8 mouse cellular contexts compared by ENCODE assay signal in the genomic region with DNA sequence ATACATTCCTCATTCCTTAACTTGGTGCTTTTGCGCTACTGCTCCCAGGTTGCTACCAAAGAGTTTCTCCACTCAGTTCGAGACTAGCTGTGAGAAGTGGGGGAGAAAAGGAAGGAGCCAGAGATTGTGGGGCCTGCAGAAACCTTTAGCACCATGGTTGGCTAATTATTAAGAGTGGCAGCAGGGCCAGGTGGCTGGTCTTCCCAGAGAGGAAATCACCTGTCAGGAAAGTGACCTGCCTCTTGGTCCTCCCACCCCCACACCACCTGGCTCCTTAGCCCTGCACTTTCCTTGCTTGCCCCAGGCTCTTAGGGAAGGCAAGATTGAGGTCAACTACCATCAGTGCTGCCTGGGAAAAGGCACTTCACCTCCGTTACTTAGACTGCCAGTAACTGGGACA. TPM values are rescaled to one million over a fixed set of nuclear protein-coding genes. Genes with fewer than 3 reads are reported as not detected.
DNase-seq lines count a peak whose midpoint lies in the region; ATAC-seq and TF ChIP-seq lines count a peak whose summit lies in the region.

No protein-coding gene starts in this region.

- no peak for ATAC-seq in erythroblast, adult 5-6 weeks (replicated peaks; ENCODE audit: low FRiP score, poor library complexity, severe bottlenecking)
- ATAC-seq in limb, embryonic 15.5 days (ENCODE audit: insufficient number of reproducible peaks, low FRiP score, low TSS enrichment, low read depth), result no peak
- no peak for ATAC-seq in stomach, postnatal 0 days (ENCODE audit: low FRiP score, low TSS enrichment)

- H3K4me1 ChIP-seq in erythroblast, embryonic 14.5 days (ENCODE audit: control insufficient read depth), result peaks cover 19% of the 10 kb centered on the region
- 0 out of 2 replicates have a peak, but pooled peaks cover 6% of the 10 kb centered on the region for H3K4me1 ChIP-seq in limb, embryonic 15.5 days
- H3K4me1 ChIP-seq in stomach, postnatal 0 days (replicated peaks; ENCODE audit: control insufficient read depth, insufficient read depth), result no peaks in the 10 kb centered on the region

- peak overlapping the region; percentile 75 for H3K4me3 ChIP-seq in erythroblast, embryonic 14.5 days (replicated peaks)
- peak overlapping the region; percentile 58 for H3K4me3 ChIP-seq in limb, embryonic 15.5 days
- peak overlapping the region; percentile 56 for H3K4me3 ChIP-seq in stomach, postnatal 0 days (ENCODE audit: low read depth, low read length)

- no peak overlapping the region for H3K9ac ChIP-seq in limb, embryonic 15.5 days
- H3K9ac ChIP-seq in stomach, postnatal 0 days (ENCODE audit: low read length), result no peak overlapping the region

- TF ChIP-seq CTCF in stomach, postnatal 0 days (IDR thresholded peaks at IDR 0.05; ENCODE audit: low read depth), result no peak

- no peaks in the 10 kb centered on the region for H3K9me3 ChIP-seq in erythroblast, embryonic 14.5 days (ENCODE audit: control insufficient read depth, low read length)
- no peaks in the 10 kb centered on the region for H3K9me3 ChIP-seq in limb, embryonic 15.5 days
- no peaks in the 10 kb centered on the region for H3K9me3 ChIP-seq in stomach, postnatal 0 days (ENCODE audit: control insufficient read depth, low read length)

- no peak for TF ChIP-seq EP300 in stomach, postnatal 0 days (optimal IDR thresholded peaks at IDR 0.05)

- no peaks in the 10 kb centered on the region for H3K27me3 ChIP-seq in erythroblast, embryonic 14.5 days (ENCODE audit: control insufficient read depth)
- peaks cover 3% of the 10 kb centered on the region for H3K27me3 ChIP-seq in limb, embryonic 15.5 days
- H3K27me3 ChIP-seq in stomach, postnatal 0 days (ENCODE audit: control insufficient read depth, insufficient read depth, low read length), result no peaks in the 10 kb centered on the region

- H3K27ac ChIP-seq in limb, embryonic 15.5 days, result peak overlapping the region; percentile 74
- peak overlapping the region; percentile 92 for H3K27ac ChIP-seq in stomach, postnatal 0 days (replicated peaks)

- peak; percentile 7 for DNase-seq in urinary bladder, postnatal 14 days (ENCODE audit: low spot score)
- no peak for DNase-seq in urinary bladder, adult 2 months (ENCODE audit: low spot score)
- no peak for DNase-seq in stomach, postnatal 0 days (ENCODE audit: low spot score)
- no peak for DNase-seq in right cerebral cortex, adult 18-20 months
- no peak for DNase-seq in gastrocnemius, postnatal 25 days

- WGBS in limb, embryonic 15.5 days, result 22% methylated on average over 3 of the region's 3 CpGs
- 38% methylated on average over 3 of the region's 3 CpGs for WGBS in stomach, postnatal 0 days

- peak overlapping the region; percentile 54 for H3K4me2 ChIP-seq in limb, embryonic 15.5 days
- peak overlapping the region; percentile 57 for H3K4me2 ChIP-seq in stomach, postnatal 0 days (replicated peaks; ENCODE audit: low read depth)

- H3K36me3 ChIP-seq in erythroblast, embryonic 14.5 days (ENCODE audit: control insufficient read depth), result no peaks in the 10 kb centered on the region
- H3K36me3 ChIP-seq in limb, embryonic 15.5 days, result no peaks in the 10 kb centered on the region
- H3K36me3 ChIP-seq in stomach, postnatal 0 days (ENCODE audit: control insufficient read depth, insufficient read depth, low read length), result no peaks in the 10 kb centered on the region

RNA-seq across cellular contexts. Expression of gene Amer1, which starts 0.5 kb away (rescaled TPM):
- under 0.01 and 0.01 TPM in 2 replicates for polyA plus RNA-seq in erythroblast, embryonic 14.5 days (2012)
- 0.42 and 1.5 TPM in 2 replicates for total RNA-seq in erythroblast, adult 5-6 weeks (2015; ENCODE audit: low replicate concordance)
- 1.1 and 1.7 TPM in 2 replicates for total RNA-seq in erythroblast, adult 5-6 weeks (2017; ENCODE audit: low replicate concordance)
- polyA plus RNA-seq in urinary bladder, adult 2 months (2012; rRNA removed), result 8.2 and 10.5 TPM in 2 replicates
- polyA plus RNA-seq in limb, embryonic 15.5 days (2015; fragmentation: Nextera tagmentation; extraction: Ambion mirVana), result 11.9 and 12.5 TPM in 2 replicates
- 6.8 and 6.9 TPM in 2 replicates for polyA plus RNA-seq in stomach, postnatal 0 days (2015; fragmentation: Nextera tagmentation; extraction: Ambion mirVana)
- total RNA-seq in gastrocnemius, postnatal 25 days (2021), result 1 to 10 TPM; 4.2 to 6.1 TPM
